Mouse (Mus musculus) monocyte, adult 5-6 weeks (primary cell): ENCODE results near the gene Tcaim. TPM values are rescaled to one million over a fixed set of nuclear protein-coding genes. Genes with fewer than 3 reads are reported as not detected.

Experiments used
- ATAC-seq: fragments of 153-309, 156-312 bp; replicated peaks from 2 replicates; pipeline ENCODE4 v1.8.0; 2017; ENCODE audit warnings: mild to moderate bottlenecking; ENCODE audit not compliant: low TSS enrichment, insufficient number of reproducible peaks, severe bottlenecking, poor library complexity, low FRiP score
- total RNA-seq: library from RNA; stranded (forward); fragments of 200-1000, 200-491, 200-594 nt; gene quantifications from 3 replicates; pipeline ENCODE4 v1.2.3, GENCODE M21; 2017

The Tcaim gene
- 6.7 to 12.6 TPM (median 7.8 TPM) in 3 replicates for total RNA-seq

DNA sequence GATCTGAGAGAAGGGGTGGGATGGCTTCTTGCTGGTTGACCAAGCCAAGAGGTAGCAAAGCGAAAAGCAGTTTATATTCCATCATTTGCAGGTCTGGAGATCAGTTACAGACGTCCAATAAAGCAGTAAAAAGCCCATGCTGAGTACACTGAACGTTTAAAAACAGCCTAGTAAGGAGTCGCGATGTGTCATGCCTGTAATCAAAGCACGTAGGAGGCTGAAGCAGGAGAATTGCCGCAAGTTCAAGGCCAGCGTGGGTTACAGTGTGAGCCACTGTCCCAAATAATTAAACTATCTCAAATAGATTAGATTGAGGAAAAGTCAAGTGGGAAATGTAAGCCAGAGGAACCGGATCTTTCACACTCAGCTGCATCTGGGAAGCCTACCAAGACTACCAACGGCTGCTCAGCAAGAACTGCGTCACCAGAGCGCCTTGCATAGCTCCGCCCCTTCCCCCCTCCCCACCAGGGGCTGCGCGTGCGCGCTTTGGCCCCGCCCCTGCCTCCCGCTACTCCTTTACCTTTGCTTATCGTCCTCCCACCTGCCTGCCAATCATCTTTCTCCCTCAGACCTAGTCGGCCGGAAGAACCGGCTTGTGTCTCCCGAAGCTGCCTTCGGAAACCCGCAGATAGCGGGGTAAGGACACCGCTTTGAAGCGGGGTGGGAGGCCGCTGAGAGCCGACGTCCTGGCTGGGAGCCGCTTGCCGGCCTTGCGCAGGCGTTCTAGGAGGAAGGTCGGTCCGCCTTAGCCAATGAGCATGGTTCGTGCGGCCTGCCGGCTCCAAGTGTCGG, at the start of gene Tcaim:
Gene Tcaim, plus strand, starts transcription at position 487 of the 792 bp plus-strand sequence.
- peak; percentile 92 for ATAC-seq

DNA sequence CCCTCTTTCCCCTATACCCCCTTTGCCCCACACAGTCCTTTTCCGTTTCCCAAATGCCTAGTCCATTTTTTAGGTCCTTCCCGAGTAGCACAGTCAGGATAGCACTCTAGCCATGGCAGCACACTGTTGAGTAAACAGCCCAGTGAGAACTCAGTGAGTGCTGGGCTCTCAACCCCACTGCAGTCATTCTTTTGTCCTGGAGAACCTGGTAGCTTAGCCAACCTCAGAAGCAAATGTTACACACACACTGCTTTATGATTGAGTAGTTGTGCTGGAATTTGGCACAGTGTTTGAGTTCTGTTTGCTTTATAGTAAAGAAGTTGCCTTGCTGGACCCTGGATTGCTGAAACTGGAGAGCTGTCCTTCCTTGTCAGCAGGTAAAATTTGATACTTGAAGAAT, 47.7 kb upstream of the Tcaim start:
- no peak for ATAC-seq

DNA sequence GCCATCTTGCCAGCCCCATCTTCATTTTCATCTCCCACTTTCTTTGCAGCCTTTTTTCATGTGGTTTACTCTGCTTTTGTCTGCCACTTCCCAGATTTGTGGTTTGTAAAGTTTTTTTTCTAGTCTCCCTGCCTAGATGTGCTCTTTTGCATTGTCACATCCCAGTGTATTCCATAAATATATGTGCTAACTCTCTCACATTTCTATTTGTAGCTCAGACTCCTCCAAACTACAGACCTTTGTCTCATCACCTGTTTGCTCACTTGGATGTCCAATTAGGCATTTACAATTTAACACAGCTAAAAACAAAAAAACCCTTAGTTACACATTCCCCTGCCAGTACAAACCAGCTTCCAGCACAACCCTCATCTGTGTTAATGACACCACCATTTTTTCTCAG, 45.2 kb upstream of the Tcaim start:
- ATAC-seq, result no peak

DNA sequence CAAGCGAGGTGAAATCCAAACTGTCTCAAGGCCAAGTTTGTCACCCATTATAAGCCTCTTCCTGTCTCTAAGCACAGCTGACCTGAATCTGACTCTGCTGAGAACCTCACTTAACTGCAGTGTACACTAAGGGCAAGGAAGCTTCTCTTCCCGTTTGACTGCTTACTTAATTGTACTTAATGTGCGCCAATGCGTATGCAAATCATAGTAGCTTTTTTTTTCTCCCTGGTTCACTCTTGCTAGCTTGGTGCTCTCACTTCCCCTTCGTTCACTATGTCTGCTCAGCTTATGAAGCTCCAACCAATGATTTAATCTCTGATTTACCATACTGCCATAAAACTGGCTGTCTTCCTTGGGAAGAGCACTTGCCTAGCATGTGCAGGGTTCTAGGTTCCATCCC, 20.1 kb upstream of the Tcaim start:
- peak; percentile 22; the same call in 1 of the 2 replicates for ATAC-seq

DNA sequence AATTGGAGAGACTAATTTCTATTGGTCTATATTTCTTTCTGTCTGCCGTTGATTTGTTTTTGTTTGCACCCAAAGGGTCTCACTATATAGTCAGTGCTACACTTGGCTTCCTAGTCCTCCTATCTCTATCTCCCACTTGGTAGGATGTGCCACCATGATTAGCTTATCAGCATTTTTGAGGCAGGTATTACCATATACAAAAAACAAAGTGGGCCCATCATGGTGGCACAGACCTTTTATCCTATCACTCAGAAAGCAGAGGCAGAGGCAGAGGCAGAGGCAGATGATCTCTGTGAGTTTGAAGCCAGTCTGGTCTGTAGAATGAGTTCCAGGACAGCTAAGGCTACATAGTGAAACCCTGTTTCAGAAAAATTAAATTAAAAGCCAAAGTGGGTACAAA, 18.8 kb upstream of the Tcaim start:
- no peak for ATAC-seq

DNA sequence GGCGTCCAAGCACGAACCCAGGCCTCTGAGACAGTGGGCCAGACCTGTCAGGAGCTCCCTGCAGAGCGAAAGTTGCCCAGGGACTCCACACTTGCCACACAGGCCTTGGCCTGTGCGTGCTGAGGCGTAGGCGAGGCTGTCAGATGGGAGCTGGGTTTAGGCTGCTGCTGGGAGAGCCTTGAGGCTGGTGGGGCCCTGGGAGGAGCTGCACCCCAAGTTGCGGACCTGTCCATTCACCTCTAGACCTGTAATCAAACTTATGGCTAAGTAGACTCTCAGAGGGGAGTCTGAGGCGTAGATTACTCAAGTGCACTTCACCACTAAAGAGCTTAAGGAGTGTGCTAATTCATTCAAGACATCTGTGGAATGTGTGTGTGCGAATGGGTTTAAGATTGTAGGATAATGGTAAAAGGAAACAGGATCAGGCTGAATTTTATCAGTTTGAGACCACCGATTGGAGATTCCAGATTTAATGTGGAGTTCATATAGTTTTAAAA, 554 bp downstream of the Tcaim start:
- no peak for ATAC-seq

DNA sequence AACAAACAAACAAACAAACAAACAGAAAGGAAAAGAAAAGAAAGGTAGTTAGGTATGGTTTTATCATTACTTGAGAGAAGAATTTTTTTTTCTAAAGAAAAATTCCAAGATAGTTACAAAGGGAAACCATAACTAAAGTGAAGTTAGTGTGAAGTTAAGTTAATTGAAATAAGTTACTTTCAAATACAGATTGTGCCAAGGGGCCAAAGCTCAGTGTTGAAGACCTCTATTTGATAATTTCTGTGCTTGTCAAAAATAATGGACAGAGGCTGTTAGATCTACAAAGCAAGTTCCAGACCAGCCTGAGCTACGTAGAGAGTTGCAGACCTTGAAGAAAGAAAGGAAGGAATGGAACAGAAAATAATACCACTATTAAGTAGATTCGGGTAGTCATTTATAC, 1.8 kb downstream of the Tcaim start:
- ATAC-seq, result no peak

DNA sequence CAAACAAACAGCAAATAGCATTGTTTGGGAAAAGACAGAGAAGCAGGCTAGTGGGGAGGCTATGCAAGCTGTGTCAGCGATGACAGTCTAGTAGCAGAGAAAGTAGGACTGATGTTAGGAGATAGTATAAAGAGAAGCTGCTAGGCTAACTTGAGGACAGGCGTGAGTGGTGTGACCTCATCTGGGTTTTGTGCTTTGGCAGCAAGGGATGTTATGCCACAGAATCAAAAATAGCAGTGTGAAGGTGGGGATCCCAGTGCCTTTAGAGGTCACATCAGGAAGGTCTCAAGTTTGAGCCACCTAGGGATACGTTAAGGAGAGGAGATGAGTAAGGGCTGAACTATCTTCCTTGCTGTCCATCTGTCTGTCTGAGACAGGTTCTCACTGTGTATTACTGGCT, 4.9 kb downstream of the Tcaim start:
- no peak for ATAC-seq

DNA sequence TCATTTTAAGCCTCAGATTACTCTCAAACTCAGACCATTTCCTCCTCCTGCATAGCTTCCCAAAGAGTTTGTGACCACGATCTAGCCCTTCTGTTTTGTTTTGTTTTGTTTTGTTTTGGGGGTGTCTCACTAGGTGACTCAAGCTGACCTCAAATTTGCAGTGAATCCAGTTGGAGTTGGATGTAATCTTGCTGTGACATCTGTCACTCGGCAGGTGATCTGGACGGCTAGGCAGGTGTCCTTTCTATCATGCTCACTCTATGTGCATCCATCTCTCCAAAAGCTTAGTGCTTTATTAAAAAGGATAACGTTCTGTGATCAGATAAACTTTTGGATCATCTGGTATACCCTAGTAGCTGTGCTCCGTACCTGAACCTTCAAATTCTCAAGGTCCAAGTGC, 7.0 kb downstream of the Tcaim start:
- ATAC-seq, result no peak

DNA sequence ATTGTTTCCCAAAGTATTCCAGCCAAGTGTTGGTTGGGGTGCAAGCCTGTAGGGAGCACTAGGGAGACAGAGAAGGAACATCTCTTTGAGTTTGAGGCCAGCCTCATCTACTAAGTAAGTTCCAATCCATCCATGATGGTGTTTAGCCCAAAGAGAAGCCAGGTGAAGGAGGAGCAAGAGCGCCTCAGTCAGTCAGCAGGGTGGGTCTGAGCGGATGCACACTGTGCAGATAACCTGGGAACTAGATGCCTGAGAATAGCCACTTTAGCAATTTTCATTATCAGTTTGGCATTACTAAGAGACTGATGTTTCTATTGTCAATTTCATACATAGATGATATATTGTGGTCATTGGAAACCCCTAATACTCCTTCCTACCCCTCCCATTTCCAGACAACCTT, 9.4 kb downstream of the Tcaim start:
- ATAC-seq, result no peak

DNA sequence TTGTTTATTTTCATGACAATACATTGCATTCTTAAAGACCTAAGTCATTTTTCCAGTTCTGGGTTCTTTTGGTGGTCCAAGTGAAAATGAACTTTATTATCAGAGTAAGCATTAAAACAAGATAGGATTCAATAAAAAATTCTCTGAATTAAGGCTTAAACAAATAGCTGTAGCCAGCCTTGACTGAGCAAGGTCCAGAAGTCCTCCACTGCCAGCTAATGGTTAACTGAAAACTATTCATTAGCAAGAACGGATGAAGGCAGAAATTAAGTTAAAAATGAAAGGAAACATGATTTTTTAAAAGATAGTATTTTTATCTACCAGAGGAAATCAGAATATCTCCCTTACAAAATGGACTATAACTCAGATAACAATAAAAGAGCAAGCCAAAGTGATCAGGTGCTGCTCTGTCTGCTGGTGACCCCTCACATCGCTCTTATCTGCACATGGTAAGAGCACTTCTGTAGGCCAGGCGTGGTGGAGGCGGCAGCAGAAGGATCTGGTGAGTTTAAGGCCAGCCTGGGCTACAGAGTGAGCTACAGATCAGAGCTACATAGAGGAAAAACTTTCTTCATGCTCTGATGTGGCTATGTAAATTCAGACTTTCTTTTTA, 10.0 kb downstream of the Tcaim start:
- no peak for ATAC-seq

DNA sequence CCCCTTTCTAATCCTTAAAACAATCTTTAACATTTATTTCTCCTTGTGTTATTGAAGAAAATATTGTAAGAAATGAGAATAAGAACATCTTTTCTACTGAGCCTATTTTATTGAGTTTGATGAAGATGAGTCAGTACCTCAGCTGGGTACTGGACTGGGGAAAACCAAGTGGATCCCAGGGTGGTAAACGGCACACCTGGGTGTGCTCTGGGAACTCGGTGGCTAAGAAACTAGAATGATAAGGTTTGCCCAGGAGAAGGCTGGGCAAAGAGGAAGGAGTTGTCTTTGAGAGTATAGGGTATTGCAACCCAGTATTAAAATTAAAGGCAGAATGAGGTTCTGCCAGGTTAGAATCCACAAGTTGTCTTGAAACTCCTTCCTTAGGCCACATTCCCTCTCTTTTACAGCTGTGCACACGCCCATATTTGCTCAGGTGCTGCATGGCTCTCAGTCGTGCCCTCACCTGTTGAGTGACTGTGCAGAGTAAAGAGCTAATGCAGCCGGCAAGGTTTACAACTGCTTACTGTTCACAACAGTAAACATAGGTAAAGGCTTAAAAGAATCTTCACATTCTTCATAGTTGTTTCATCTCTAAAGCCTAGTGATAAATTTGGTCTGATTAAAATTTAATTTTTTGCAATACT, 18.2 kb downstream of the Tcaim start:
- no peak for ATAC-seq

DNA sequence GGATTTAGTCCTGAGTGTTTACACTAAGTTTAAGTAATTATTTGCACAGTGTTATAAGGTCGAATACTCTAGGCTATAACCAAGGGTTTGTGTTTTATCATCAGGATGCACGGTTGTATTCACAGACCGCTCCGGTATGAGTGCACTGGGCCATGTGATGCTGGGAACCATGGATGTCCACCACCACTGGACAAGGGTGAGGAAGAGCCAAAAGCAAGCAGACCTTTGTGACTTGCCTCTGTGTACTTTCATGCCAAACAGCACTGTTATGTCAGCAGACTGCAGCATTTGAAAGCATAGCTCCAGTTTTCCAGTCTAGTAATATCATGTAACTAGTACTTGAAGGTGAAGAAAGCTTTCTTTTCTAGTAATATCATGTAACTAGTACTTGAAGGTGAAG, 21.4 kb downstream of the Tcaim start:
- ATAC-seq, result no peak

DNA sequence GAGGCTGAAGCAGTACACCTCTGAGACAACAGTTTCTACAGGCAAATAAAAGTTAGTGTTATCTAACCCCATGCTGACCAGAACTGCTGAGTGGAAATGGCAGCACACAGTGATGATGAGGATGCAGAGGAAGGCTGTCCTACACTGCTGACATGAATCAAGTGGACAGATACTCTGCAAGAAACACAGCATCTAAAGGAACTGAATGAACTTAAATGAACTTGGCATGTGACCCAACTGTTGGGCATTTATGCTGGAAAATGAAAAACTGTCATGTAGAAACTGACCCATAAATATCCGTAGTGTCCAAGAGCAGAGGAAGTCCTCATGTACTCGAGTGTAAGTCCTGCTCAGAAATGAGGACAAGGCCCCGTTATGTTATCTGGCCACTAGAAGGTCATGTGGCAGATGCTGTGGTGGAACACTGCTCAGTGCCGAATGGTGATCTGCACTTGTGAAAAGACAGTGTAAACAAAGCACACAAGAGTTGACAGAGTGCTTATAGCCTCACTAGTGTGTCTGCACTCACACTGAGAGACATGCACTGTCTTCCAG, 24.6 kb downstream of the Tcaim start:
- ATAC-seq, result no peak

DNA sequence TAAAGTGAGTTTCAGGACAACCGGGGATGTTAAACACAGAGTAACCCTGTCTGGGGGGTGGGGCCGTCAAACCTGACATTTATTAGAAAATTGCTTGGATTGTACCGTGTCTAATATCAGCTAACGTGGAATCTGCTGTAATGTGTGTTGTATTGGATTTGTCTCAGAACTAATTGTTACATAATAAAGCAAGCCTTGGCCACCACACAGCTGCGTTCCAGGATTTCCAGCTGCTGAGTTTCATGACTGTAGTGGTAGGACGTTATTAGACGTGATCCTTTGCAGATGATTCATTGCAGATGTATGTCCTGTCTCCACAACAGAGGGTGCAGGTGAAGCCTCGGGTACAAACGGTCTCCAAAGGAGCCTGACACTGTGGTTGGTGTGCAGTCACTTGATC, 30.8 kb downstream of the Tcaim start:
- ATAC-seq, result no peak

DNA sequence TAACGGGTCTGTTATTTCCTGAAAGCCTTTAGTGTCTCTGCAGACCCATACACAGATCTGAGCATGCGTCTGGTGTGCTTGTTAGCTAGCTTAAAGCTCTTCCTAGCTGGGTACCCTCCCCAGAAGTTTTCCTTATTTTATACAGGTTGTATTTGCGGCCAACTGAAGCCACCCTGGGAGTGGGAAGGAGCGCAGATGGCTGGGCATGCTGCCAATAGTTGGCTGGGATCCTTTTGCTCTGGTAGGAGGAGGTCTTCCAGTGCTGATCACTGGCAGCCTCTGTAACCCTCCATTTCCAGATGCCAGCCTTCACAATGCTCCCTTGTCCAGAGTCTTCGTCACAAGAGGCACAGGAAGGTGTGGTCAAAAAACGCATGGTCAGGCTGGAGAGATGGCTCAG, 31.5 kb downstream of the Tcaim start:
- ATAC-seq, result no peak

DNA sequence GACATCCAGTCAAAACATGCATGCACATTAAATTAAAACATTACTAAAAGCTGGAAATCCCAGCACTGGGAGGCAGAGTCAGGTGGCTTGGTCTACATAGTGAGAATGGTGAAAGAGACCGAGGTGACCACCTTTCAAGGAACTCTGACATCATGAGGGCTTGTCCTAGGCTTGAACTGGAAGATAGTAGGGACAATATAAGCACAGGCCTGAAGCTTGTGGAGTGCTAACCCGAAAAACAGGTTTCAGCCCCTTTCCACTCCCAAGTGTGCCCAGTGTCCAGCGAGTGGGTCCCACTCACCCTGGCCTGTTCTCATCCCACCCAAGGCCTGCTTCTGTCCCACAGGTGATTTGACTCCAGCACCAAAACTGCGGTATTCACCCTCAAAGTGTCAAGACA, 31.9 kb downstream of the Tcaim start:
- ATAC-seq, result no peak

DNA sequence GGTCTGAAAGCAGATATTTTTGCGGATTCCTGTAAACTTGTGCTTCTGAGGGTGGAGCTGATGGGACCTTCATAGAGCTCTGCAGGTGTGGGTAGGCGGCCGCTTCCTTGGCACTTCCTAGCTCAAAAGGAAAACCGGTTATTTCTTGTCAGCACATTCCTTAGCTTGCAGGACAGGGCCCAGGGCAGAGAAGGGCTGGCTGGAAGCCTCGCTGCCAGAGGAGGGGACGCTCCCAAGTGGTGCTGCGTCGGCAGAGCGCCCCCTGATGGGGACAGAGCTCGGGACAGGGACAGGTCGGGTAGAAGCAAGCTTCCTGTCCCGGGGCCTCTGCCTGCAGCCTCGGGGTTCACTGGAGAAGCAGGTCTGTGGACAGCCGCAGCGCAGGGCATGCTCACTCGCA, 32.3 kb downstream of the Tcaim start:
- ATAC-seq, result no peak

DNA sequence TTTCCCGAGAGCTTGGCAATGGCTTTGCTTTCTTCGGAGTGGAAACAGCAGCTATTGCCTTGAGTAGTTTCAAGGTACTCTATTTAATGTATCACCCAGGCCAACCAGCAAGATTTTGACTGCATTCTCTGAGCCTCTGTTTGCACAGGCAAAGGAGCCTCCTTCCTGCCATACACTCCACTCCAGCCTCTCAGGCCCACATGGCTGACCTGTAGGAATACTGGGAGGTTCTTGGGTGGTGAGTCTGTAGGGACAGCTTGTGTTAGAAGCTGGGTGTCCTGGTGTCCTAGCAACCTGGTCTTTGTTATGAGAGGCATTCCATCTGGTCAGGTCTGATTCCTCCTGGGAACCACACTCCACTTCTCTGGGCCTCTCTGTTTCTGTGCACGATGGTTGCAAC, 38.4 kb downstream of the Tcaim start, which contains the start of gene Gm35549:
Gene Gm35549, minus strand, starts transcription at position 276 of the 400 bp plus-strand sequence.
- ATAC-seq, result no peak
